Mouse (Mus musculus) gastrocnemius, postnatal 36 days (tissue): ENCODE data around the gene Cyp26c1. TPM values are rescaled to one million over a fixed set of nuclear protein-coding genes. Genes with fewer than 3 reads are reported as not detected.

Source experiments
- total RNA-seq, 2 experiments: library from RNA; stranded (reverse); gene quantifications; 2 replicates each; pipeline ENCODE4 v1.2.3; 2021

The Cyp26c1 gene
- total RNA-seq, 2 experiments from 2014 or later: not detected

Other genes with a start within 250 kb of the Cyp26c1 start
- gene Exoc6, start 135.2 kb upstream of the Cyp26c1 start, total RNA-seq: 10 to 100 TPM; 40.6 to 48.2 TPM
- gene Cyp26a1, start 12.2 kb downstream of the Cyp26c1 start, total RNA-seq: under 1 TPM in 1 of 2 experiments, not detected in 1; 0.13 TPM